Mouse (Mus musculus) kidney, postnatal 4 days (tissue): Measurements from ENCODE around the gene Pappa2.

Experiments
- DNase-seq, 2 experiments: peaks; one replicate each; pipeline ENCODE4 v3.0.0; 2021; ENCODE audit warnings: mixed read lengths in 2 of 2

The Pappa2 gene

DNA sequence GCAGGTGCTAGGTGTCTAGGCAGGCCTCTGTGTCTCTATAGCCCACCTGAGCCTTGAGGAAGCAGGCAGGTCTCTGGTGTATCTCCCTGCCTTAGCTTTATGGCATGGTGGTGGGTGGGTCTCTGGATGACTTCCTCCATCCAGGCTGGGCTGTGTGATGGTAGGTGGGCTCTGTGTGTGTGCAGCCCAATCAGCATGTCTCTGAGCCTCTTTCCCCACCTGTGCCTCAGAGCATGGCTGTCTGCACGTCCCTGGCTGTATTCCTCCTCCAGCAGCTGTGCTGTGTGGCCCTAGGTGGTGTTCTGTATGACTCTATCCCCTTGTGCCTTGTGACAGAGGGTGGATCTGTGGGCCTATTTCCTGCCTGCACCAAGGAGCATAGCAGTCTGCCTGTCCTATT, at the start of gene Pappa2:
Gene Pappa2, minus strand, starts transcription at position 101 of the 400 bp plus-strand sequence.
- no peak for DNase-seq

DNA sequence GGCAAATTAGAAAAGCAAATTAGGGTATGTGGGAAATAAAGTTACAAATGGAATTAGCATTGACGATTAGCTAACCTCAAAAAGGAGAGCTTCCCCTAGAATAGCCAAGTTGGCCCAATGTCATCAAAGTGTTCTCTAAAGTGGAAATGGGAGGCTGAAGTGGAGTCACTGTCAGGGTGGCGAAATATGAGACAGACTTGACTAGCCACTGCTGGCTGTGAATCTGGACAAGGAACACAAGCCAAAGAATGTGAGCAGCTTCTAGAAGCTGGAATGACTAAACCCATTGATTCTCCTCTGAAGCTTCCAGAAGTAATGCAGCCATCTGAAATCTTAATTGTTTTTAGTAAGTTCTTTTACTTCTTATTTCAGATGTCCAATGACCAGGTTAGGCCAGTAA, 48.8 kb upstream of the Pappa2 start:
- DNase-seq: no peak

- no peak for DNase-seq
These were observed 34.8 kb upstream of the Pappa2 start for GRCm38 (mm10) chr1:159014940-159015660.

DNA sequence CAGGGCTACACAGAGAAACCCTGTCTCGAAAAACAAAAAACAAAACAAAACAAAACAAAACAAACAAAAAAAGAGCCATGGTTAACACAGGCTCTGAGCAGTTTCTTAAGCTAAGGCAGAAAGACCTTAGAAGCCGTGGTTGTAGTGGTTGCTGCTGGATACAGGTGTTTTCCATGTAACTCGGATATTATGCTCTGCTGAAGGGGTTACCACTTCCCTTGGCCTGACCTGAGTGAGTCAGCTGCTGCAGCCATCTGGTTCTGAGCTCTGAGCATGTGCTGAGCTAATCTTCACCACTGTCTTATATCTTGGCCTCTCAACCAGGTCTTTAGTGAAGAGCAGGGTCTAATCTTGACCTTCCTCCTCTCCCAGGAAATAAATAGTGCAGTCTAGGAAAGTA, 6.8 kb upstream of the Pappa2 start:
- DNase-seq: no peak

DNA sequence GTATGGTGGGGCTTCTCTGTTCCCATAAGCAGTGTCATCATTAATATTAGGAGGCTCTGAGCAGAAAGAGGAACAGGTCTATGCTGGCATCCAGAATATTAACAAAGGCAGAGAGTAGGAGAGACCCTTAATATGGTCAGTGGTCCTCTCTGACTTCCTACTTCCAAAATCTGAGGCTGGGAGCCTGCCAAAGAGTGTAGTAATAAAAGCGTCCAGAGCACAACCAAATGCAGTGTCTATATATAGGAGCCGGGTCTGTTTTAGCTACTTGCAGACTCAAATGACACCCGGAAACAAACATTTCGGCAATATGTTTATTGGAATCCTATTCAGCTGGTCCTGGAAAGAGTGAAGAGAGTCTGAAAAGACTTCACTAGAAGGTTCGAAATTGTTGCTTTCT, 17.9 kb downstream of the Pappa2 start:
- DNase-seq: peak; percentile 10 to 31

DNA sequence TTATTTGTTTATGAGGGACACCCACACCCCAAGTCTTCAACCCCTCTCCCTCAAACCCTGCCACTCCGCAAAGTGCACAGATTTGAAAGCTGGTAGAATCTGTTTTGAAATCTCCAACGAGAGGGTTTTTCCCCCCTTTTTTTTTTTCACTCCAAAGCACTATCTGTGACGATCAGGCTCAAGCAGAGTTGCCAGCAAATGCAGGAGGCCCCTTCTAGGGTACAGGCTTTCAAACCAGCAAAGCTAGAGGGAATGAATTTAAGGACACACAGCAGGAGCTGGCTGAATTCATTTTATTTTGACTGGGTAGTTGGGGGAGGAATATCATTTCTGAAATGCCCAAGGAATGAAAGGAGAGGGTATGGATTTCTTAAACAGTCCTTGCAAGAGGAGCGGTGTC, 19.3 kb downstream of the Pappa2 start:
- peak in 1 of 2 experiments; percentile 6 for DNase-seq

DNA sequence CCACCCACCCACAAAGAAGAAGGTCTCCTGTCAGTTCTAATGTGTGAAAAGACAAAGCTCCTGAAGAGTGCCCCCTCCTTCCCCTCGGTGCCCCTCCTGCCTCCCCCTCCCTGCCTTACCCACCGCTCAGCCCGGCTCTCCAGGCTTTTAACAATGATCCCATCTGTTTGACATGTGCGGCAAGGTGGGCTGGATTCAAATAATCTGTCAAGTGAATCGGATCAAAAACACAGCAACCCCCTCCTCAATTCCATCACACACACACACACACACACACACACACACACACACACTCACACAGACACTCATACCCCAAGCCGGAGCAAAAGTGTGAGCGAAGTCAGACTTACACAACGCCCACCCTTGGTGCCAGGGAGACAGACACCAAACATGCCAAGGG, 19.7 kb downstream of the Pappa2 start:
- no peak for DNase-seq

DNA sequence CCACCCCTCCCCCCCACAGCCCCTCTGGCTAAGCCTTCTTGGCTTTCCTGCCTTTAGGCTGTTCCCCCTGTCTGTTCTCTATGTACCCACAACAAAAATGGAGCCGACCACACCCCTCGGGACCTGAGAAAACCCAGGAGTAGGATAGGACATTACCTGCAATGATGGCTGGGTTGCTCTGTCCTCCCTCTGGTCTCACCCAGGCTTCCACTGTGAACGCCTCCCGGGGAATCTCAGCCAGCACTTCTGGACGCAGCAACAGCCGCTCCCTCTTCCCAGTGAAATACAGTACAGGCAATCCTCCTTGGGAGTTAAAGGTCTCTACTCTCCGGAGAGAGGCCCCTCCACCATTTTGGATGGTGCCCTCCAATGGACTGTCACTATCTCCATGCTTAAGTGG, 23.9 kb downstream of the Pappa2 start:
- no peak for DNase-seq

GRCm38 (mm10) chr1:158954785-158955184, 25.5 kb downstream of the Pappa2 start:
- no peak for DNase-seq

- peak; percentile 66 to 79 for DNase-seq
These were observed 26.6 kb downstream of the Pappa2 start for GRCm38 (mm10) chr1:158953479-158954207.

- no peak for DNase-seq
These were observed 31.2 kb downstream of the Pappa2 start for GRCm38 (mm10) chr1:158949041-158949440.

DNA sequence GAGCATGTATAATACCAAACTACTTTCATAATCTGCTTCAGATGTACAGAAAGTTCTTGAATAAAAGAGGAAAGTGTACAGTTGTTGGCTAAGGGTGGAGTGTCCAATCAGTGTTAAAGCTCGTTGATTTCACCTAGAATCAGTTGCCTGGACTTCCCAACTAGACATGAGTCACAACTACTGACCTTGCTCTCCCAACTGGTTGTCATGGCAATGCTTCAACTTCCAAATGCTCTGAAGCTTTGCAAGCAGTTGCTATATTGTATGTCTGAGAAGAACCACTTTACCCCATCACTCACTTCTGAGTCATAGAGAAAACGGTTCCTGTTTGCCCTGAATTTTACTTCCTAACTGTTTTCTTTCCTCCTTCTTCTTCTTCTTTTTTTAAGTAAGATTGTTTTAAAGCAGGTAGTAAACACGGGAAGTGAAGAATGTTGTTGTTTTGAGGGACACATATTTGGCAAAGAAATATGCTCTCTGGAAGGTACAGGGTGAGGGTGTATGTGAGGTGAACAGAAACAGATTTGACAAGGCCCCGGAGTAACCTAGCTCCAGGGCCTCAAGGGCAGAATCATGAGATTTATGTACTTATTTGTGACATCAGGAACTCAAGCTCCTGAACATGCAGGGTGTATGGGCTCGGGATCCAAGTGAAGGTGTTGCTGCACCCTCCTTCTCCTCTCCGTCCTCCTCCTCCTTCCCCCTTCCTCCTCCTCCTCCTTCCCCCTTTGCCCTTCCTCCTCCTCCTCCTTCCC, 32.1 kb downstream of the Pappa2 start:
- DNase-seq: no peak

DNA sequence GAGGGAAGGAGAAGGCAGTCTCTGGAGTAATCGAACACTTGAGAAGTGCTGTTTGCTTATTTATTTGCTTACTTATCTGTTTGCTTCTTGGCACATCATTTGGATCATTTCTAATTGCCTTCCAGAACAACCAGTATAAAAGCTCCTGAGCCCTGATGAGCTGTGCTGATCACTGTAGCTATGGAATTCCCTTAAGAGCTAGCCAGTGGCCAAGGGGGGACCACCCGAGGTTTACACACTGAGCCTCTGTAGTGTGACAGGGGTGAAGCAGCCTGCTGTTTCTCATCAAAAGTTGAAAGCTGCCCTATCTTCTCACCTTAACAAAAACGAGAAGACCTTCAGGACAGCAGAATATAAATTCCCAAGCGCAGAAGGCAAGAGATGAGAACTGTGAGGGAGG, 35.4 kb downstream of the Pappa2 start:
- DNase-seq: no peak

DNA sequence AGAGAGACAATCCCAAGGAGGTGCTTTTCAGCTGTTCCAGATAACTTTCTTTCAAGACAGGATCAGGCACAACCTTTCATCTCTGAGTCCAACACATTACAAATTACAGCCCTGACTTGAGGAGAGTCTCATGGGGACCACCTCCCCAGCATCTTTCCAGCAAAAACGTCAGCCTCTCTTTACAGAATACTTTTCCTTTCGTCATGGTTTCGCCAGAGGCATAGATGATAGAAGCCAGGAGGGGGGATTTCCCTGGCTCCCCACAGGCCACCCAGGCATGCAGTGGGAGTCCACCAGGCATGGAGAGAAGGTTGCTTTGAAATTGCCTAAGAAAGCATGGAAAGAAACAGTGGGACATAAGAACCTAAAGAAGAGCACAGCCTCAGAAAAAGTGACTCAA, 37.4 kb downstream of the Pappa2 start:
- no peak for DNase-seq

- no peak for DNase-seq
These were observed 39.3 kb downstream of the Pappa2 start for GRCm38 (mm10) chr1:158940966-158941365.

GRCm38 (mm10) chr1:158934447-158934846, 45.8 kb downstream of the Pappa2 start:
- DNase-seq: no peak

GRCm38 (mm10) chr1:158931202-158931827, 49.0 kb downstream of the Pappa2 start:
- DNase-seq: peak in 1 of 2 experiments; percentile 25

- no peak for DNase-seq
These were observed 50.9 kb downstream of the Pappa2 start for GRCm38 (mm10) chr1:158929369-158929768.

- no peak for DNase-seq
These were observed 59.8 kb downstream of the Pappa2 start for GRCm38 (mm10) chr1:158920451-158920850.

GRCm38 (mm10) chr1:158918890-158919289, 61.4 kb downstream of the Pappa2 start:
- DNase-seq: no peak

- DNase-seq: no peak
These were observed 63.2 kb downstream of the Pappa2 start for GRCm38 (mm10) chr1:158917067-158917466.

DNA sequence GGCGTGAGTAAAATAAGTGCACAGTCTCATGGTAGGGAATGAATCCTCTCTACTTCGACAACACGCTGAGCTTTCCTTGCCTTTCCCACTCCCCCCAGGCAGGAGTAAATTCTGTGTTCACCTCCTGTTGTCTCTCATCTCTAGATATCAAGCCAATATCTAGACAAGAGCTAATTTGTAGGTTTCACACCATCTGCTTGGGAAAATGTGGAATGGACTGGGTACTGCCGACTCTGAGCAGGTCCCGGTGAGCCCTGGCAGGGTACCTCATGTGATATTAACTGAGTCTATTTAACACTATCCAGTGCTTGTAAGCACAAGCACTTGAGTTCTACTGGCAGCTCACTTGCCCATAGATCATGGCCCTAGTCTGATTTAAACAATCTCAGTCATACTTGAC, 64.7 kb downstream of the Pappa2 start:
- no peak for DNase-seq

GRCm38 (mm10) chr1:158910661-158911060, 69.6 kb downstream of the Pappa2 start:
- DNase-seq: no peak
